Mouse (Mus musculus) megakaryocyte, adult 5-6 weeks (primary cell): Measurements from ENCODE around the gene Esp22. TPM values are rescaled to one million over a fixed set of nuclear protein-coding genes. Genes with fewer than 3 reads are reported as not detected.
"Not testable (repeated sequence)": the region's sequence is repeated elsewhere in the genome, so short reads cannot be mapped to it uniquely, and the experiment has no call there.

Experiments
- ATAC-seq: 2 replicates; pipeline ENCODE4 v1.8.0; 2016; ENCODE audit warnings: mild to moderate bottlenecking, inconsistent platforms; ENCODE audit not compliant: poor library complexity, severe bottlenecking
- total RNA-seq, 2 experiments: library from RNA; stranded (forward) in 1 of 2; stranded (reverse) in 1 of 2; fragments of 153-499, 151-499 nt in 1 of 2; fragments of 221-1000, 200-1000 nt in 1 of 2; gene quantifications; 2 replicates each; pipeline versions ENCODE4 v1.2.3 to v1.2.4; 2015 to 2017

Esp22 gene
- total RNA-seq (2015) = not detected in 2 replicates
- total RNA-seq (2017) = not detected in 2 replicates

DNA sequence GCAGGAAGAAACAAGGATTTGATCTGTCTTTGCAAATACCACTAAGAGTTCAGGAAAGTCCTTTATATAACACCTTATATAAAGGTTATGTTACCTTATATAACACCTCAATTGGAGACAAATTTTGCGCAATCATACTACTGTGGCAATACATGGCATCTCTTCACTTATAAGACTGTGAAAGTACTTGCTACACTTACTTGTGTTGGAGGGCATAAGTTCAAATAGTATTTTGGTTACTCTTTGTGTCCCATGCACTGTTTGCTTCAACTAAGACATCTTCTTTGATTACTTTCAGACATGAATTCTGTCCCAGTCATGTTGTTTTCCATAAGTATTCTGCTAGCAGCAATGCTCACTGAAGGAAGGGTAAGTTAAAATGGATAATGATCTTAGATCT is at the start of gene Esp22:
Esp22 (plus strand) TSS at position 301 of the 400 bp plus-strand sequence.
- no peak for ATAC-seq

DNA sequence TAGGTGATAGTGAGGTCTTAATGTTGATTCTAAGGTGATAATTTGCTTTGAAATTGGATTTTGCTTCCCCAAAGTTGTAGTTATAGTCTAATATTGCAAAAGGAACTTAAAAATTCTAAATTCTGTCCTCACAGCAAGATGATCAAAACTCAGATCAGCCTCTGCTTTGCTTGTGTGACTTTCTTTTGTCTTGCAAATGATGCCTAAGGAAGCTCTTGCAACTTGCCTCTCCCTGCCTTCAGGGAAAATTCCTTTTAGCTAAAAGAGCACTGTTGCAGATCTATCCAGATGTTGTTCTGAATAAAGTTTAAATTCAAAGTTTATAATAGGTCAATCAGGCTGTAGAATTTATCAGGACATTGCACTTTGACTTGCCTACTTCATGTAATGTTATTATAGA is 31.5 kb upstream of the Esp22 start:
- no peak for ATAC-seq

DNA sequence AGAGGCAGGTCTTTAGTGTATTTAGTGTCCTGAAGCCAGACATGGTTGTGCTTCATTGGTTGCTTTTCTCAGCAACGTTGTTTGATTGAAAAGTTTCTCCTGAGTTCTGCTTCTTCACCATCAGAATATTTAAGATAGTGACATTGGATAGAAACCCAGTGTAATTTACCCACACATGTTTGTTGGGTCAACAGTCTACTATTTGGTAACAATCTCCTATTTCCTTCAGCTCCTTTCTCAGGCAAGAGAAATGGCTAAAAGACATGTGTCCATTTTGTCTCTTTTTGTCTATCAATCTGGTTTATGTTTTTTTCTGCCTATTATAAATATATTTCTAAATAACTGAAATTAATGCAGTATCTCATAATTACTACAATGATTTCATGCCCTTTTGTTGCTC is 18.2 kb upstream of the Esp22 start, which contains the start of gene Esp23:
Esp23 (minus strand) TSS at position 101 of the 400 bp plus-strand sequence.
- no peak for ATAC-seq

DNA sequence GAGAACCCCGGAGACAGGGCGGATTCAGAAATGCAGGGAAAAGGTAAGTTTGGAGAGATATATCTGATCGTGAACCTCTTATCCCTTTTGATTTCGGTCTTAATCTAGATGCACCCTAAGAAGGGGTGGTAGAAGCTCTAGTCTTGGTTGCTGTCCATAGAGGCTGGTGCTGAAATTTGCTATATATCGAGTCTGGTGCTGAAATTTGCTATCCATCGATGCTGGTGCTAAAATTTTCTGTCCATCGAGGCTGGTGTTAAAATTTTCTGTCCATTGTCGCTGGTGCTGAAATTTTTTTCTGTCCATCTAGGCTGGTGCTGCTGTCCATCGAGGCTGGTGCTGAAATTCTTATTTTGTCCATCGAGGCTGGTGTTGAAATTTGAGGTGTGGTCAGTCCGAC is 12.0 kb downstream of the Esp22 start:
- not testable (repeated sequence) for ATAC-seq

DNA sequence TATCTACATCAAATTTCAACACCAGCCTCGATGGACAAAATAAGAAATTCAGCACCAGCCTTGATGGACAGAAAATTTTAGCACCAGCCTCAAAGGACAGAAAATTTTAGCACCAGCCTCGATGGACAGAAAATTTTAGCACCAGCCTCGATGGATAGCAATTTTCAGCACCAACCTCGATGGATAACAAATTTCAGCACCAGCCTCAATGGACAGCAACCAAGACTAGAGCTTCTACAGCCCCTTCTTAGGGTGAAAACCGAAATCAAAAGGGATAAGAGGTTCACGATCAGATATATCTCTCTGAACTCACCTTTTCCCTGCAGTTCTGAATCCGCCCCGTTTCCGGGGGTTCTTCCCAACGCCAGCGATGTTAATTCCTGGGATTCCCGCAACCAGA is 34.0 kb downstream of the Esp22 start:
- ATAC-seq = not testable (repeated sequence)

Other genes with a start within 250 kb of the Esp22 start
- not detected in 2 replicates for gene Esp24, start 58.6 kb upstream of the Esp22 start, total RNA-seq (2015)
- gene Esp24, start 58.6 kb upstream of the Esp22 start, total RNA-seq (2017) = not detected in 2 replicates
- not detected in 2 replicates for gene Gm21903, start 52.0 kb upstream of the Esp22 start, total RNA-seq (2015)
- gene Gm21903, start 52.0 kb upstream of the Esp22 start, total RNA-seq (2017) = not detected in 2 replicates
- gene Esp23, start 18.3 kb upstream of the Esp22 start, total RNA-seq (2015) = not detected in 2 replicates
- not detected in 2 replicates for gene Esp23, start 18.3 kb upstream of the Esp22 start, total RNA-seq (2017)